Mouse (Mus musculus): ENCODE data around the gene Nfe2l2. TPM values are rescaled to one million over a fixed set of nuclear protein-coding genes. Genes with fewer than 3 reads are reported as not detected.

Nfe2l2 gene
- polyA plus RNA-seq, 1 experiment from 2014 or later = 52.9 TPM

DNA sequence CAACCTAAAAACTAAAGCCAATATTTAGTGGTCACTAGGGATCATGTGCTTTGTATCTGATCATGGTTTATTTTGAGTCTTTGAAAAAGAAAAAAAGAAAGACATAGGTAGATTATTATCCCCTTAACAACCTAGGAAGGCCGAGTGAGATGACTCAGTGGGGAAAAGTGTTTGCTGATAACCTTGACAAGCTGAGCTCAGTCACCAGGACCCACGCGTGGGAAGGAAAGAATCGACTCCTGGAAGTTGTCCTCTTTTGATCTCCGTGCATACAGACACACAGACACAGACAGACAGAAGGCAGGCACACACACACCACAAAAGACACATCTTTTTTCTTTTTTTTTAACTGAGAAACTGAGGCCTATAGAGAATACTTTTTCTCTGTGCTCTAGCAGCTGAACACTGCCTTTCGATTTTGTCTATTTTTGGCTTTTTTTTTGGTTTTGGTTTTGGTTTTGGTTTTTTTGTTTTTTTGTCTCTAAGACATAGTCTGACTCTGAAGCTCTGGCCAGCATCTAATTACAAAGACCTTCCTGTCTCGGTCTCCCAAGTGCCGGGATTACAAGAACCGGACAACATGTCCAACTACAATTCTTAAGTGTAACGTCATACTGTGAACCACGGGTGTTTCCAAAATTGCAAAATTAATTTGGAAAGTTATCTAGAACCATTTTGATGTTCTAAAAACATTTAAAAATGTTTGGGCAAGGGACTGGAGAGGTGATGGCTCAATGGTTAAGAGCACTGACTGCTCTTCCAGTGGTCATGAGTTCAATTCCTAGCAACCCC lies 16.0 kb upstream of the Nfe2l2 start:
- H3K27me3 ChIP-seq (replicated peaks; ENCODE audit: control insufficient read depth, insufficient read depth, low read length) = no peaks in the 10 kb centered on the region
- no peak for ATAC-seq (ENCODE audit: low read depth)
- no peak for DNase-seq (ENCODE audit: low spot score)
- H3K4me2 ChIP-seq (ENCODE audit: low read depth, low read length) = no peak overlapping the region
- peaks cover 3% of the 10 kb centered on the region; the same call in 1 of the 2 replicates for H3K4me1 ChIP-seq (ENCODE audit: control insufficient read depth, insufficient read depth, low read length)
- no peak overlapping the region for H3K4me3 ChIP-seq (ENCODE audit: low read depth, low read length)
- no peak overlapping the region for H3K27ac ChIP-seq (replicated peaks; ENCODE audit: low read depth, low read length)
- no peaks in the 10 kb centered on the region for H3K36me3 ChIP-seq (ENCODE audit: control insufficient read depth, insufficient read depth, low read length)
- H3K9me3 ChIP-seq (ENCODE audit: control insufficient read depth, low read length) = no peaks in the 10 kb centered on the region
- H3K9ac ChIP-seq (ENCODE audit: low read depth, low read length) = no peak overlapping the region
- 80% methylated on average over 11 of the region's 11 CpGs for whole genome bisulfite sequencing

DNA sequence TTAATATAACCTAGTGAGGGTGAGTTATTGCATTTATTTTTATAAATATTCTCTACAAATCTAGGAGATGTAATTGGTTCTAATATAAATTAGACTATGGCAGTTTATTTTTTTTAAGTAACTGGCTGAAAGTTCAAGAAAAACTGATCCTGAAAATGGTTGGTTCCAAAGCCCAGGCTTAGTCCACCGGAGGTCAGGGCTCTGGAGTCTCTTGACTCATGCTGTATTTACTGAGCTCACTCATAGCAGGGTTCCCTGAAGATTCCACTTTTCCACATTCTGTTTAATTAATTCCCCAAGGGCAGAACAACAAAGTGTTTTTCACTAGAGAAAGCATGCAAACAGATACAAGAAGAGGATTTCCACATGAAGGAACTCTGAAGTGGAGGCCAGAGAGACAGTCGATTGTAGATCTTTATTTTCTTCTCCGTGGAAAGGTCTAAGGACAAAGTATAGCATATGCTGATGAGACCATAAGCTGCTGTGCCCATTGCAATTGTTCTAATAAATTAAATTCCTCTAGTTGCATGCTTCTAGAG lies 15.0 kb upstream of the Nfe2l2 start:
- Histone ChIP-seq H3K27me3 (replicated peaks; ENCODE audit: control insufficient read depth, insufficient read depth, low read length) (no peaks in the 10 kb centered on the region), H3K4me3 (ENCODE audit: low read depth, low read length) (no peak overlapping the region), H3K9ac (ENCODE audit: low read depth, low read length) (no peak overlapping the region), H3K4me1 (ENCODE audit: control insufficient read depth, insufficient read depth, low read length) (peaks cover 3% of the 10 kb centered on the region; the same call in 1 of the 2 replicates), H3K36me3 (ENCODE audit: control insufficient read depth, insufficient read depth, low read length) (no peaks in the 10 kb centered on the region), H3K4me2 (ENCODE audit: low read depth, low read length) (no peak overlapping the region), H3K27ac (replicated peaks; ENCODE audit: low read depth, low read length) (no peak overlapping the region), H3K9me3 (ENCODE audit: control insufficient read depth, low read length) (no peaks in the 10 kb centered on the region)
- 69% methylated on average over 3 of the region's 3 CpGs for WGBS
- DNase-seq (ENCODE audit: low spot score) (no peak), ATAC-seq (ENCODE audit: low read depth) (no peak)

DNA sequence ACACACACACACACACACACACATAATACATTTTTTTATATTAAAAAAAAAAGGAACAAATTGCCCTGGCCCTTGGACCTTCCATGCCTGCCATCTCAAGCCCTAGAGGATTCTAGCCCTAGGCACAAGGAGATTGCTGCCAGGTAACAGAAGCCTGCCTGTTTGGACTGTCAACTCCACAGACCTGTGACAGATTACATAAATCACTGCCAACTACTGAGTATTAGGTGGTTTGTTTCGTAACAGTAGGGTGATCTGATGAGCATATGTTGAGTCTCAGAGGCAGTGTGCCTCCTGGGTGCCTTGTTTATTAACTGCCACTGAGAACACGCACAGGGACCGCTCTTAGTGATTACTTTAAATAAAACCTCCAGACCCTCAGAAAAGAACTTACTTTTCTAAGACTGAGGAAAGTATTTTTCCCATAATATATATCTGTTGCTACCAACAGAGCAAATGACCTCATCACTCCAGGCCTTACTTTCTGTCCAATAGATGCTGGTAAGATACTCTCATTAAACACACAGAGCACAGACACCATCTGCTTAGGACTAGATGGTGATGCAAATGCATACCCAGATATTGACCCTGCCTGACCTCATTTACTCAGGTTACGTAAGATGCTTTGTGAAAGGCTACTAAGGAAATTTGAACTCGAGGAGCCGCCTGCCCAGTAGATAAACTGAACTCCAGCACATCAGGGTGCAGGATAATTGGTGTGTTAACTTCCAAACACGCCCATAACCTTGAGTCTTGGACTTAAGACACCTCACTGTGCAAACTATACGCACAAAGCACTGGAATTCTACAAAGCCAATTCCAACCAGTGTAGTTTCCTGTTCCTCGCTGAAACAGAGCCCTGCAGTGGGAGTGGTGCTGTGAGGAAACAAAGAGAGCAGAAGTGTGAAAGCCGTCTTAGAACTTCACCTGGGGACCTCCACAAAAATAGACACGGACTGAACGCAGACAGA lies 11.9 kb upstream of the Nfe2l2 start:
- H3K4me2 ChIP-seq (ENCODE audit: low read depth, low read length) = no peak overlapping the region
- H3K27me3 ChIP-seq (replicated peaks; ENCODE audit: control insufficient read depth, insufficient read depth, low read length) = no peaks in the 10 kb centered on the region
- H3K36me3 ChIP-seq (ENCODE audit: control insufficient read depth, insufficient read depth, low read length) = no peaks in the 10 kb centered on the region
- no peak overlapping the region for H3K4me3 ChIP-seq (ENCODE audit: low read depth, low read length)
- 45% methylated on average over 12 of the region's 12 CpGs for WGBS
- H3K9me3 ChIP-seq (ENCODE audit: control insufficient read depth, low read length) = no peaks in the 10 kb centered on the region
- H3K27ac ChIP-seq (replicated peaks; ENCODE audit: low read depth, low read length) = 0 out of 2 replicates have a peak overlapping the region, but pooled peaks have one; percentile 2
- H3K9ac ChIP-seq (ENCODE audit: low read depth, low read length) = no peak overlapping the region
- H3K4me1 ChIP-seq (ENCODE audit: control insufficient read depth, insufficient read depth, low read length) = peaks cover 3% of the 10 kb centered on the region; the same call in 1 of the 2 replicates
- DNase-seq (ENCODE audit: low spot score) (no peak), ATAC-seq (ENCODE audit: low read depth) (peak; percentile 72; the same call in 1 of the 2 replicates)

DNA sequence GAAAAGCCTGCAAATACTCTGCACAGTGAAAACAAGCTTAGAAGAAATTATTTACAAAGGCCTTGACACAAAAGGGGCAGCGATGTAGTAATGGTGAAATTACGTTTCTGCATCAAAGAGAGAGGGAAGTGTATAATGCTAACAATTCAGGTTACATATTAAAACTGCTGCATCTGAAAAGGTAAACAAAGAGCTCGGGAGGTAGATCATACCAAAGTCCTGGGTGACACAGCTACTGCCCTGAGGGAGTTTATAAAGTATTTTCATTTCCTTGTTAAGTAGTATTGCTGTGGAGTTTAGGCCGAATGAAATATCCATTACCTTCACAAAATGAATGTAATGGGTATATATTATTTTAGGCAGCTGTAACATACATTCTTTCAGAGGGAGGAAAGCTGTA lies 10.3 kb upstream of the Nfe2l2 start:
- H3K36me3 ChIP-seq (ENCODE audit: control insufficient read depth, insufficient read depth, low read length) = no peaks in the 10 kb centered on the region

DNA sequence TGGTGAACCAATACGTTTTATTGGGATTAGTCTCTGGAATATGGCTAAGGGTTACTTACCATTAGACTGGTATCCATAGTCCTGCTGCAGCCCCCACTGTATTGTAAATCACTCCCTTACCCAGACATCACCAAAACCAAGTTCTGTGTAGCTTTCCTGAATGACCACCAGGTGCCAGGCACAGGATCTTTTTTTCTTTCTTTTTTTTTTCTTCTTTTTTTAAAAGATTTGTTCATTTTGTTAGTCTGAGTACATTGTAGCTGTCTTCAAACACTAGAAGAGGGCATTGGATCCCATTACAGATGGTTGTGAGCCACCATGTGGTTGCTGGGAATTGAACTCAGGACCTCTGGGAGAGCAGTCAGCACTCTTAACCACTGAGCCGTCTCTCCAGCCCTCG lies 8.6 kb upstream of the Nfe2l2 start:
- Histone ChIP-seq H3K9me3 (ENCODE audit: control insufficient read depth, low read length) (peaks cover 4% of the 10 kb centered on the region), H3K4me1 (ENCODE audit: control insufficient read depth, insufficient read depth, low read length) (peaks cover 3% of the 10 kb centered on the region; the same call in 1 of the 2 replicates), H3K4me3 (ENCODE audit: low read depth, low read length) (no peak overlapping the region), H3K27ac (replicated peaks; ENCODE audit: low read depth, low read length) (no peak overlapping the region), H3K4me2 (ENCODE audit: low read depth, low read length) (no peak overlapping the region), H3K9ac (ENCODE audit: low read depth, low read length) (no peak overlapping the region), H3K27me3 (replicated peaks; ENCODE audit: control insufficient read depth, insufficient read depth, low read length) (no peaks in the 10 kb centered on the region), H3K36me3 (ENCODE audit: control insufficient read depth, insufficient read depth, low read length) (no peaks in the 10 kb centered on the region)
- DNase-seq (ENCODE audit: low spot score) (no peak), ATAC-seq (ENCODE audit: low read depth) (no peak)
- WGBS = 90% methylated on average over 3 of the region's 3 CpGs

More for the DNA sequence above, 10.3 kb upstream of the Nfe2l2 start:
- Histone ChIP-seq H3K27ac (replicated peaks; ENCODE audit: low read depth, low read length) (no peak overlapping the region), H3K27me3 (replicated peaks; ENCODE audit: control insufficient read depth, insufficient read depth, low read length) (no peaks in the 10 kb centered on the region), H3K4me3 (ENCODE audit: low read depth, low read length) (no peak overlapping the region), H3K4me2 (ENCODE audit: low read depth, low read length) (no peak overlapping the region), H3K9ac (ENCODE audit: low read depth, low read length) (no peak overlapping the region), H3K9me3 (ENCODE audit: control insufficient read depth, low read length) (no peaks in the 10 kb centered on the region), H3K4me1 (ENCODE audit: control insufficient read depth, insufficient read depth, low read length) (peaks cover 3% of the 10 kb centered on the region; the same call in 1 of the 2 replicates)
- no peak for ATAC-seq (ENCODE audit: low read depth)
- DNase-seq (ENCODE audit: low spot score) = no peak
- WGBS = 44% methylated on average over 4 of the region's 4 CpGs

DNA sequence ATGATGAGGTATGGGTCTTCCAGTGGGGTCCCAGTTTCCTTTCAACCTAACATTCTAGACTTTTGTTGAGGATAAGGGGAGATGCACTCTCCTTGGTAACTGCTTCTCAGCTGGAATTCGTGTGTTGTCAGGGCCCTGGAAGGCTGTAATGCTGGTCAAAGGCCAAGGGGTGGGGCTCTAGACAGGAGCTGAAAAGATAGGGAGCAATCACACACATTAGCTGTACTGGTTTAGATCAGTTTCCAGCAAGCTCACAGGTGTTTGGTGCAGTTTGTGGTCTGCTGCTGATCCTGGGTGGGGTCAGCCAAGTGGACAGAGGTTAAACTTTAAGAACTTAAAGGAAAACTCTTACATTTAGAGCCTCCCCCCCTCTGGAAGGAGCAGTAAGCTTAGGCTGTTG lies 3.0 kb upstream of the Nfe2l2 start:
- H3K27me3 ChIP-seq (replicated peaks; ENCODE audit: control insufficient read depth, insufficient read depth, low read length) = no peaks in the 10 kb centered on the region
- DNase-seq (ENCODE audit: low spot score) (no peak), ATAC-seq (ENCODE audit: low read depth) (no peak)
- H3K27ac ChIP-seq (replicated peaks; ENCODE audit: low read depth, low read length) = no peak overlapping the region
- H3K9ac ChIP-seq (ENCODE audit: low read depth, low read length) = no peak overlapping the region
- H3K9me3 ChIP-seq (ENCODE audit: control insufficient read depth, low read length) = peaks cover 4% of the 10 kb centered on the region
- H3K4me1 ChIP-seq (ENCODE audit: control insufficient read depth, insufficient read depth, low read length) = no peaks in the 10 kb centered on the region
- no peaks in the 10 kb centered on the region for H3K36me3 ChIP-seq (ENCODE audit: control insufficient read depth, insufficient read depth, low read length)
- 16% methylated on average over 1 of the region's 1 CpGs for WGBS
- H3K4me3 ChIP-seq (ENCODE audit: low read depth, low read length) = no peak overlapping the region
- H3K4me2 ChIP-seq (ENCODE audit: low read depth, low read length) = no peak overlapping the region

DNA sequence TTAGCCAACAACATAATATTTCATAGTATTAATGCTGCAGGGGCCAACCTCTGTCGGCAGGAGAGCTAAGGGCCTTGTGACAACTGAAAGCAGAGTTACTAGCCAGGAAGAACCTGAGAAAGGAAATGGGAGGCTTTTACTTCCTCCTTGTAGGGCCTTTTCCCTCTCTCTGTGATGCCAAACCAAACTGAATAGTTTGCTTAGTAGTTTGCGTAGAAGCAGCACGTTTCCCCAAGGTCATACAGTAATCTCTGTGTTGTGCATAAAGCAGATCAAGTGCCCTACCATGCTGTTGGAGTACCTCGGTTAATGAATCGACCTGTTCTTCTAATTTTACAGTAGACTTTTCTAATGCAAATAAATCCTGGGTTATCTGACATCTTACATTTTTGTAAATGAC lies 2.0 kb upstream of the Nfe2l2 start:
- no peak overlapping the region for H3K9ac ChIP-seq (ENCODE audit: low read depth, low read length)
- H3K27me3 ChIP-seq (replicated peaks; ENCODE audit: control insufficient read depth, insufficient read depth, low read length) = no peaks in the 10 kb centered on the region
- H3K4me3 ChIP-seq (ENCODE audit: low read depth, low read length) = no peak overlapping the region
- peaks cover 4% of the 10 kb centered on the region for H3K4me1 ChIP-seq (ENCODE audit: control insufficient read depth, insufficient read depth, low read length)
- H3K9me3 ChIP-seq (ENCODE audit: control insufficient read depth, low read length) = peaks cover 4% of the 10 kb centered on the region
- ATAC-seq (ENCODE audit: low read depth) (no peak), DNase-seq (ENCODE audit: low spot score) (no peak)
- no peak overlapping the region for H3K27ac ChIP-seq (replicated peaks; ENCODE audit: low read depth, low read length)
- H3K36me3 ChIP-seq (ENCODE audit: control insufficient read depth, insufficient read depth, low read length) = no peaks in the 10 kb centered on the region
- WGBS = 73% methylated on average over 5 of the region's 5 CpGs
- H3K4me2 ChIP-seq (ENCODE audit: low read depth, low read length) = no peak overlapping the region

DNA sequence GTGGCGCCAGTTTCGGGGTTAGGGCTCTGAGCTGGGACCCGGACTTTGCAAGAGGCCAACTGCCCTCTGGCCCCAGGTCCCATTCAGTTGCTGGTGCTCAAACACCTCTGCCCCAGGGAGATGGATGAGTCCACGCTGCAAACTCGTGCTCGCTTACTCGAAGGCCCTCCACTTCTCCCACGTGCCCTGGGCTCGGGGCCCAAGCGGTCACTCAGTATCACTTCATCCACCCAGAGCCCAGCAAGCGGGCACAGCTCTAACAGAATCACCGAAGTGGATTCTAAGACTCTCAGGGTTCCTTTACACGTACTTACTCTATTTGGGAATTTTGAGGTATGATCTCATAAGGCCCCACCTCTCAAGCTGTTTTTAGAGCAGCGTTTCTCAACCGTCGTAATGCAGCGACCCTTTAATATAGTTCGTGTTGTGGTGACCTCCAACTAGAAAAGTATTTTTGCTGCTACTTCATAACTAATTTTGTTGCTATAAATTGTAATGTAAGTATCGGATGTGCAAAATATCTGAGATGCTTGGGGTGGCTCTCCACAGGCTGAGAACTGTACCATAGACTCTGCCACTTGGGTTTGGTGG lies 816 bp upstream of the Nfe2l2 start:
- DNase-seq (ENCODE audit: low spot score) = no peak
- H3K4me3 ChIP-seq (ENCODE audit: low read depth, low read length) = peak overlapping the region; percentile 77

More for the DNA sequence above, 816 bp upstream of the Nfe2l2 start:
- Histone ChIP-seq H3K9me3 (ENCODE audit: control insufficient read depth, low read length) (peaks cover 4% of the 10 kb centered on the region), H3K27ac (replicated peaks; ENCODE audit: low read depth, low read length) (peak overlapping the region; percentile 98), H3K36me3 (ENCODE audit: control insufficient read depth, insufficient read depth, low read length) (no peaks in the 10 kb centered on the region), H3K9ac (ENCODE audit: low read depth, low read length) (peak overlapping the region; percentile 86), H3K27me3 (replicated peaks; ENCODE audit: control insufficient read depth, insufficient read depth, low read length) (no peaks in the 10 kb centered on the region), H3K4me2 (ENCODE audit: low read depth, low read length) (peak overlapping the region; percentile 70), H3K4me1 (ENCODE audit: control insufficient read depth, insufficient read depth, low read length) (peaks cover 12% of the 10 kb centered on the region)
- 18% methylated on average over 19 of the region's 19 CpGs for WGBS
- ATAC-seq (ENCODE audit: low read depth) = no peak
